Mouse (Mus musculus): ENCODE measurements around the gene Auts2. TPM values are rescaled to one million over a fixed set of nuclear protein-coding genes. Genes with fewer than 3 reads are reported as not detected.

Gene Auts2
- polyA plus RNA-seq, 1 experiment from 2014 or later = 97.2 TPM

- no peaks in the 10 kb centered on the region for H3K36me3 ChIP-seq (ENCODE audit: control insufficient read depth, insufficient read depth)
- H3K4me2 ChIP-seq (ENCODE audit: low read length) = no peak overlapping the region
- H3K27ac ChIP-seq (ENCODE audit: low read length) = no peak overlapping the region
- ATAC-seq = no peak
- H3K4me3 ChIP-seq (replicated peaks; ENCODE audit: low read length) = no peak overlapping the region
- WGBS = 58% methylated on average over 5 of the region's 5 CpGs
- peaks cover 15% of the 10 kb centered on the region for H3K4me1 ChIP-seq (replicated peaks; ENCODE audit: control insufficient read depth, insufficient read depth, low read length)
- no peaks in the 10 kb centered on the region for H3K9me3 ChIP-seq (ENCODE audit: control insufficient read depth, low read length)
- no peak overlapping the region for H3K9ac ChIP-seq (replicated peaks; ENCODE audit: low read depth, low read length)
- H3K27me3 ChIP-seq (replicated peaks; ENCODE audit: control insufficient read depth, insufficient read depth, low read length) = no peaks in the 10 kb centered on the region
Observed at GRCm38 (mm10) chr5:131922118-131922517, 621.0 kb downstream of the Auts2 start.

GRCm38 (mm10) chr5:131919983-131920777, 623.0 kb downstream of the Auts2 start:
- Histone ChIP-seq H3K4me2 (ENCODE audit: low read length) (no peak overlapping the region), H3K9ac (replicated peaks; ENCODE audit: low read depth, low read length) (no peak overlapping the region), H3K9me3 (ENCODE audit: control insufficient read depth, low read length) (no peaks in the 10 kb centered on the region), H3K27ac (ENCODE audit: low read length) (no peak overlapping the region), H3K27me3 (replicated peaks; ENCODE audit: control insufficient read depth, insufficient read depth, low read length) (no peaks in the 10 kb centered on the region), H3K4me1 (replicated peaks; ENCODE audit: control insufficient read depth, insufficient read depth, low read length) (peaks cover 17% of the 10 kb centered on the region), H3K36me3 (ENCODE audit: control insufficient read depth, insufficient read depth) (no peaks in the 10 kb centered on the region), H3K4me3 (replicated peaks; ENCODE audit: low read length) (no peak overlapping the region)
- ATAC-seq = no peak
- WGBS = 49% methylated on average over 12 of the region's 12 CpGs

- ATAC-seq = no peak
- Histone ChIP-seq H3K27me3 (replicated peaks; ENCODE audit: control insufficient read depth, insufficient read depth, low read length) (no peaks in the 10 kb centered on the region), H3K4me3 (replicated peaks; ENCODE audit: low read length) (no peak overlapping the region), H3K4me1 (replicated peaks; ENCODE audit: control insufficient read depth, insufficient read depth, low read length) (peaks cover 21% of the 10 kb centered on the region), H3K36me3 (ENCODE audit: control insufficient read depth, insufficient read depth) (no peaks in the 10 kb centered on the region), H3K9ac (replicated peaks; ENCODE audit: low read depth, low read length) (no peak overlapping the region), H3K27ac (ENCODE audit: low read length) (no peak overlapping the region), H3K4me2 (ENCODE audit: low read length) (no peak overlapping the region), H3K9me3 (ENCODE audit: control insufficient read depth, low read length) (no peaks in the 10 kb centered on the region)
- 22% methylated on average over 12 of the region's 12 CpGs for WGBS
Observed at GRCm38 (mm10) chr5:131916791-131917403, 626.2 kb downstream of the Auts2 start.

GRCm38 (mm10) chr5:131913562-131913961, 629.6 kb downstream of the Auts2 start:
- peaks cover 15% of the 10 kb centered on the region for H3K4me1 ChIP-seq (replicated peaks; ENCODE audit: control insufficient read depth, insufficient read depth, low read length)
- ATAC-seq = no peak
- 7% methylated on average over 8 of the region's 8 CpGs for WGBS
- no peaks in the 10 kb centered on the region for H3K36me3 ChIP-seq (ENCODE audit: control insufficient read depth, insufficient read depth)
- 0 out of 2 replicates have a peak overlapping the region, but pooled peaks have one; percentile 26 for H3K9ac ChIP-seq (replicated peaks; ENCODE audit: low read depth, low read length)
- no peak overlapping the region for H3K4me3 ChIP-seq (replicated peaks; ENCODE audit: low read length)
- no peaks in the 10 kb centered on the region for H3K9me3 ChIP-seq (ENCODE audit: control insufficient read depth, low read length)
- no peaks in the 10 kb centered on the region for H3K27me3 ChIP-seq (replicated peaks; ENCODE audit: control insufficient read depth, insufficient read depth, low read length)
- no peak overlapping the region for H3K4me2 ChIP-seq (ENCODE audit: low read length)
- no peak overlapping the region for H3K27ac ChIP-seq (ENCODE audit: low read length)

GRCm38 (mm10) chr5:131912983-131913382, 630.2 kb downstream of the Auts2 start:
- no peak for ATAC-seq
- WGBS = 44% methylated on average over 1 of the region's 1 CpGs

GRCm38 (mm10) chr5:131906313-131906712, 636.8 kb downstream of the Auts2 start:
- Histone ChIP-seq H3K9me3 (ENCODE audit: control insufficient read depth, low read length) (no peaks in the 10 kb centered on the region), H3K27ac (ENCODE audit: low read length) (no peak overlapping the region), H3K4me1 (replicated peaks; ENCODE audit: control insufficient read depth, insufficient read depth, low read length) (peaks cover 10% of the 10 kb centered on the region; the same call in 1 of the 2 replicates), H3K4me3 (replicated peaks; ENCODE audit: low read length) (no peak overlapping the region), H3K27me3 (replicated peaks; ENCODE audit: control insufficient read depth, insufficient read depth, low read length) (no peaks in the 10 kb centered on the region), H3K36me3 (ENCODE audit: control insufficient read depth, insufficient read depth) (no peaks in the 10 kb centered on the region), H3K9ac (replicated peaks; ENCODE audit: low read depth, low read length) (no peak overlapping the region), H3K4me2 (ENCODE audit: low read length) (no peak overlapping the region)
- 93% methylated on average over 3 of the region's 3 CpGs for WGBS
- ATAC-seq = no peak

More at GRCm38 (mm10) chr5:131912983-131913382, 630.2 kb downstream of the Auts2 start:
- H3K9ac ChIP-seq (replicated peaks; ENCODE audit: low read depth, low read length) = no peak overlapping the region
- H3K4me2 ChIP-seq (ENCODE audit: low read length) = no peak overlapping the region
- no peaks in the 10 kb centered on the region for H3K36me3 ChIP-seq (ENCODE audit: control insufficient read depth, insufficient read depth)
- no peaks in the 10 kb centered on the region for H3K27me3 ChIP-seq (replicated peaks; ENCODE audit: control insufficient read depth, insufficient read depth, low read length)
- H3K27ac ChIP-seq (ENCODE audit: low read length) = no peak overlapping the region
- H3K9me3 ChIP-seq (ENCODE audit: control insufficient read depth, low read length) = no peaks in the 10 kb centered on the region
- no peak overlapping the region for H3K4me3 ChIP-seq (replicated peaks; ENCODE audit: low read length)
- H3K4me1 ChIP-seq (replicated peaks; ENCODE audit: control insufficient read depth, insufficient read depth, low read length) = peaks cover 15% of the 10 kb centered on the region

- H3K27me3 ChIP-seq (replicated peaks; ENCODE audit: control insufficient read depth, insufficient read depth, low read length) = no peaks in the 10 kb centered on the region
- no peaks in the 10 kb centered on the region for H3K36me3 ChIP-seq (ENCODE audit: control insufficient read depth, insufficient read depth)
- no peak for ATAC-seq
- no peaks in the 10 kb centered on the region for H3K9me3 ChIP-seq (ENCODE audit: control insufficient read depth, low read length)
- no peak overlapping the region for H3K9ac ChIP-seq (replicated peaks; ENCODE audit: low read depth, low read length)
- H3K4me3 ChIP-seq (replicated peaks; ENCODE audit: low read length) = no peak overlapping the region
- H3K27ac ChIP-seq (ENCODE audit: low read length) = no peak overlapping the region
- H3K4me1 ChIP-seq (replicated peaks; ENCODE audit: control insufficient read depth, insufficient read depth, low read length) = peaks cover 10% of the 10 kb centered on the region; the same call in 1 of the 2 replicates
- H3K4me2 ChIP-seq (ENCODE audit: low read length) = no peak overlapping the region
- 49% methylated on average over 10 of the region's 10 CpGs for WGBS
Observed at GRCm38 (mm10) chr5:131904478-131904877, 638.7 kb downstream of the Auts2 start.

GRCm38 (mm10) chr5:131898048-131898638, 645.0 kb downstream of the Auts2 start:
- Histone ChIP-seq H3K27ac (ENCODE audit: low read length) (no peak overlapping the region), H3K4me1 (replicated peaks; ENCODE audit: control insufficient read depth, insufficient read depth, low read length) (no peaks in the 10 kb centered on the region), H3K9ac (replicated peaks; ENCODE audit: low read depth, low read length) (no peak overlapping the region), H3K4me2 (ENCODE audit: low read length) (no peak overlapping the region), H3K27me3 (replicated peaks; ENCODE audit: control insufficient read depth, insufficient read depth, low read length) (no peaks in the 10 kb centered on the region), H3K9me3 (ENCODE audit: control insufficient read depth, low read length) (no peaks in the 10 kb centered on the region), H3K4me3 (replicated peaks; ENCODE audit: low read length) (no peak overlapping the region), H3K36me3 (ENCODE audit: control insufficient read depth, insufficient read depth) (no peaks in the 10 kb centered on the region)
- 83% methylated on average over 4 of the region's 4 CpGs for WGBS
- ATAC-seq = no peak

GRCm38 (mm10) chr5:131886636-131887035, 656.5 kb downstream of the Auts2 start:
- Histone ChIP-seq H3K36me3 (ENCODE audit: control insufficient read depth, insufficient read depth) (no peaks in the 10 kb centered on the region), H3K9me3 (ENCODE audit: control insufficient read depth, low read length) (no peaks in the 10 kb centered on the region), H3K4me3 (replicated peaks; ENCODE audit: low read length) (no peak overlapping the region), H3K4me1 (replicated peaks; ENCODE audit: control insufficient read depth, insufficient read depth, low read length) (0 out of 2 replicates have a peak, but pooled peaks cover 2% of the 10 kb centered on the region), H3K27ac (ENCODE audit: low read length) (no peak overlapping the region), H3K4me2 (ENCODE audit: low read length) (no peak overlapping the region), H3K9ac (replicated peaks; ENCODE audit: low read depth, low read length) (no peak overlapping the region), H3K27me3 (replicated peaks; ENCODE audit: control insufficient read depth, insufficient read depth, low read length) (no peaks in the 10 kb centered on the region)
- no peak for ATAC-seq
- 62% methylated on average over 3 of the region's 3 CpGs for WGBS
